8 mouse cellular contexts compared by ENCODE assay signal in the genomic region with DNA sequence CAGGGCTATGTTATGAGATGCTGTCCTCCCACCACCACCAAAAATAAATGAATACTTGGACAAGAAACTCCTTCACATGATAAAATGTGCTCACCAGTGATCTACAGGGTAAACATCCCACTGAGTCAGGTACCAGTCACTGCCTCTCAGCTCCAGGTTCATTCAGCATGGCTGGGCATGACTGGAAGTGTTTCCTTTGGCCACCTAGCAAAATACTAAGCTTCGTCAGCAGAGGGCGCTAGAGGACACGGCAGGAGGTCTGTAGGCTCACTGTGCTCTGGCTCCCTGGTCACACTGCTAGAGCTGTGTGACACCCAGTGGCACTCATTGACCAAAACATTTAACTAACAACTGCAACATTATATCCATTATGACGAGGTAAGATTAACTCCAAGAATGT. TPM values are rescaled to one million over a fixed set of nuclear protein-coding genes. Genes with fewer than 3 reads are reported as not detected.
DNase-seq lines count a peak whose midpoint lies in the region; ATAC-seq lines count a peak whose summit lies in the region.

No protein-coding gene starts in this region.

- H3K27ac ChIP-seq in neural tube, embryonic 15.5 days (replicated peaks): no peak overlapping the region
- H3K27ac ChIP-seq in stomach, embryonic 16.5 days (ENCODE audit: low read length): no peak overlapping the region

- peak; percentile 83 for DNase-seq in neural tube, embryonic 10.5 days (ENCODE audit: extremely low spot score, low spot score)
- peak; percentile 73 to 76 for DNase-seq in gastrocnemius, adult 8-10 months (ENCODE audit: low spot score in 2 of 2)
- peak; percentile 79 for DNase-seq in kidney, adult 11 months
- DNase-seq in left cerebral cortex, postnatal 4 days: peak; percentile 72
- DNase-seq in natural killer cell, adult 2 months (ENCODE audit: low spot score in 2 of 2): peak; percentile 76 to 83

- intact Hi-C loops in left cerebral cortex, postnatal 4 days (cut with DNase I): no loop called here

- H3K9ac ChIP-seq in neural tube, embryonic 15.5 days (replicated peaks): no peak overlapping the region
- H3K9ac ChIP-seq in stomach, embryonic 16.5 days (ENCODE audit: low read length): no peak overlapping the region

- no peaks in the 10 kb centered on the region for H3K9me3 ChIP-seq in neural tube, embryonic 15.5 days (replicated peaks)
- H3K9me3 ChIP-seq in stomach, embryonic 16.5 days (replicated peaks; ENCODE audit: control insufficient read depth, low read length): no peaks in the 10 kb centered on the region

- no peaks in the 10 kb centered on the region for H3K36me3 ChIP-seq in neural tube, embryonic 15.5 days
- H3K36me3 ChIP-seq in stomach, embryonic 16.5 days (ENCODE audit: control insufficient read depth, insufficient read depth, low read length): no peaks in the 10 kb centered on the region

- WGBS in neural tube, embryonic 15.5 days: 5% methylated on average over 4 of the region's 4 CpGs
- WGBS in stomach, embryonic 16.5 days: 4% methylated on average over 4 of the region's 4 CpGs

- H3K4me3 ChIP-seq in neural tube, embryonic 15.5 days (replicated peaks): no peak overlapping the region
- no peak overlapping the region for H3K4me3 ChIP-seq in stomach, embryonic 16.5 days (replicated peaks; ENCODE audit: low read length)

- H3K4me1 ChIP-seq in neural tube, embryonic 15.5 days: no peaks in the 10 kb centered on the region
- peaks cover 3% of the 10 kb centered on the region; the same call in 1 of the 2 replicates for H3K4me1 ChIP-seq in stomach, embryonic 16.5 days (ENCODE audit: control insufficient read depth, insufficient read depth, low read length)

- no peaks in the 10 kb centered on the region for H3K27me3 ChIP-seq in neural tube, embryonic 15.5 days (replicated peaks)
- no peaks in the 10 kb centered on the region for H3K27me3 ChIP-seq in stomach, embryonic 16.5 days (ENCODE audit: control insufficient read depth, insufficient read depth, low read length)

- ATAC-seq in neural tube, embryonic 15.5 days (ENCODE audit: low FRiP score): no peak
- ATAC-seq in common myeloid progenitor, adult 5-6 weeks (replicated peaks; ENCODE audit: low read depth, poor library complexity, severe bottlenecking): peak; percentile 96
- peak; percentile 77 for ATAC-seq in stomach, embryonic 16.5 days (ENCODE audit: insufficient read depth, low FRiP score)

- no peak overlapping the region for H3K4me2 ChIP-seq in neural tube, embryonic 15.5 days
- H3K4me2 ChIP-seq in stomach, embryonic 16.5 days (ENCODE audit: low read depth, low read length): no peak overlapping the region

RNA-seq across cellular contexts. Expression of a gene that starts 32.3 kb away (rescaled TPM):
- 5.0 and 5.4 TPM in 2 replicates for polyA plus RNA-seq in neural tube, embryonic 15.5 days (2015; fragmentation: Nextera tagmentation; extraction: Ambion mirVana)
- total RNA-seq in common myeloid progenitor, adult 5-6 weeks (2017): 0.55 and 4.6 TPM in 2 replicates
- 1 to 10 TPM; 2.7 to 6.6 (median 3.9) TPM for total RNA-seq in gastrocnemius, adult 8-10 months (2022)
- 1 to 10 TPM; 5.2 to 8.3 TPM for total RNA-seq in left cerebral cortex, postnatal 4 days (2021)
- 2.4 TPM in 2 replicates for polyA plus RNA-seq in stomach, embryonic 16.5 days (2015; fragmentation: Nextera tagmentation; extraction: Ambion mirVana)

RNA-seq across cellular contexts. Expression of a gene that starts 32.5 kb away (rescaled TPM):
- 514 and 554 TPM in 2 replicates for polyA plus RNA-seq in neural tube, embryonic 15.5 days (2015; fragmentation: Nextera tagmentation; extraction: Ambion mirVana)
- total RNA-seq in common myeloid progenitor, adult 5-6 weeks (2017): 2,000 and 2,611 TPM in 2 replicates
- total RNA-seq in gastrocnemius, adult 8-10 months (2022): 100 to 1,000 TPM; 247 to 303 (median 264) TPM
- 100 to 1,000 TPM; 300 to 327 TPM for total RNA-seq in left cerebral cortex, postnatal 4 days (2021)
- 790 and 946 TPM in 2 replicates for polyA plus RNA-seq in stomach, embryonic 16.5 days (2015; fragmentation: Nextera tagmentation; extraction: Ambion mirVana)

RNA-seq across cellular contexts. Expression of a gene that starts 38.6 kb away (rescaled TPM):
- 2.6 and 5.1 TPM in 2 replicates for polyA plus RNA-seq in neural tube, embryonic 15.5 days (2015; fragmentation: Nextera tagmentation; extraction: Ambion mirVana)
- 2.1 and 19.5 TPM in 2 replicates for total RNA-seq in common myeloid progenitor, adult 5-6 weeks (2017)
- 1 to 10 TPM; 1.2 to 4.1 (median 2.2) TPM for total RNA-seq in gastrocnemius, adult 8-10 months (2022)
- total RNA-seq in left cerebral cortex, postnatal 4 days (2021): 10 to 100 TPM; 16.2 to 17.1 TPM
- 2.6 and 2.8 TPM in 2 replicates for polyA plus RNA-seq in stomach, embryonic 16.5 days (2015; fragmentation: Nextera tagmentation; extraction: Ambion mirVana)
